In the genomic region with DNA sequence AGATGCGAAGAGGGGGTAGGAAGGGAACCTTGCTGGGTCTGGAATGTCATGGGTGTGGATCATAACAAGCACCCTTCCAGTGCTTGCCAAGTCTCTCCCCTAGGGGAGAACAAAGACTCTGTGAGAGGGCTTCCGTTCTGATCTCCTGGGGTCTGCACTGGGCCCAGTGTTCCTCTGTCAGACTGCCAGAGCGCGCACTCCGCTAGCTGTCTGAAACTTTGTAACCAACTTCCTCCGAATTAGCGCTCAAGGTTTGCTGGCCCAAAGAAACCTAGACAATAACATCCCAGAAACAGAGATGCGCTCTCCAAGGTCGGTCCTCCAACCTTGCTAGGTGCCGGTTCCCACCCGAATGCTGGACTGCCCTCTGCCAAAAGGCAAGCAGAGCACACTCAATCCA, we compare ENCODE assay signal across 8 mouse cellular contexts.
A peak's percentile ranks its signal among the peaks of the same experiment; 100 is the strongest.
DNase-seq lines count a peak whose midpoint lies in the region; ATAC-seq and TF ChIP-seq lines count a peak whose summit lies in the region.

No protein-coding gene starts in this region.

- WGBS in heart, embryonic 15.5 days = 10% methylated on average over 11 of the region's 11 CpGs
- WGBS in limb, embryonic 14.5 days = 15% methylated on average over 11 of the region's 11 CpGs

- TF ChIP-seq POLR2A in ES-Bruce4 (IDR thresholded peaks at IDR 0.05; ENCODE audit: insufficient read depth, low read length) = no peak
- no peak for TF ChIP-seq POLR2A in limb, embryonic 14.5 days (IDR thresholded peaks at IDR 0.05; ENCODE audit: borderline replicate concordance, extremely low read depth, insufficient read depth, insufficient read length)

- no peaks in the 10 kb centered on the region; the same call in 1 of the 2 replicates for H3K27me3 ChIP-seq in ES-Bruce4 (ENCODE audit: control insufficient read depth, insufficient read depth, low read length, poor library complexity, severe bottlenecking)
- peaks cover 29% of the 10 kb centered on the region for H3K27me3 ChIP-seq in heart, embryonic 15.5 days
- 0 out of 2 replicates have a peak, but pooled peaks cover 5% of the 10 kb centered on the region for H3K27me3 ChIP-seq in limb, embryonic 14.5 days (ENCODE audit: control insufficient read depth, insufficient read depth, low read length)

- ATAC-seq in heart, embryonic 15.5 days (replicated peaks; ENCODE audit: insufficient number of reproducible peaks, insufficient read depth, low FRiP score, low read depth) = no peak
- ATAC-seq in limb, embryonic 14.5 days (ENCODE audit: low FRiP score, low read depth) = no peak

- H3K4me2 ChIP-seq in heart, embryonic 15.5 days = peak overlapping the region; percentile 48
- H3K4me2 ChIP-seq in limb, embryonic 14.5 days (replicated peaks; ENCODE audit: low read depth, low read length, severe bottlenecking) = peak overlapping the region; percentile 23; the same call in 1 of the 2 replicates

- TF ChIP-seq CTCF in ES-Bruce4 (IDR thresholded peaks at IDR 0.05; ENCODE audit: low read depth, low read length) = no peak

- peak; percentile 49 for DNase-seq in embryo, embryonic 11 days
- DNase-seq in limb, embryonic 14.5 days (ENCODE audit: low spot score) = no peak
- DNase-seq in thymus, postnatal 0 days (ENCODE audit: low spot score) = peak; percentile 47
- DNase-seq in urinary bladder, adult 18-20 months (ENCODE audit: low spot score in 2 of 2) = no peak
- no peak for DNase-seq in right cerebral cortex, adult 2 months (ENCODE audit: low spot score in 2 of 2)
- DNase-seq in cerebellum, adult 11 months = no peak

- H3K4me3 ChIP-seq in ES-Bruce4 (ENCODE audit: low read depth, low read length) = no peak overlapping the region
- H3K4me3 ChIP-seq in heart, embryonic 15.5 days = peak overlapping the region; percentile 19
- H3K4me3 ChIP-seq in limb, embryonic 14.5 days (replicated peaks; ENCODE audit: low read length) = no peak overlapping the region

- no peaks in the 10 kb centered on the region for H3K9me3 ChIP-seq in ES-Bruce4 (replicated peaks; ENCODE audit: control insufficient read depth, insufficient read depth, low read length, poor library complexity, severe bottlenecking)
- no peaks in the 10 kb centered on the region for H3K9me3 ChIP-seq in heart, embryonic 15.5 days (replicated peaks)
- H3K9me3 ChIP-seq in limb, embryonic 14.5 days (ENCODE audit: control insufficient read depth, low read length) = no peaks in the 10 kb centered on the region

- no peak overlapping the region for H3K27ac ChIP-seq in ES-Bruce4 (ENCODE audit: insufficient read depth, low read length)
- no peak overlapping the region for H3K27ac ChIP-seq in heart, embryonic 15.5 days
- H3K27ac ChIP-seq in limb, embryonic 14.5 days (replicated peaks; ENCODE audit: low read depth, low read length) = no peak overlapping the region

- 0 out of 2 replicates have a peak, but pooled peaks have one; percentile 2 for TF ChIP-seq EP300 in ES-Bruce4 (IDR thresholded peaks at IDR 0.05; ENCODE audit: insufficient read depth, low read depth, low read length)

- H3K4me1 ChIP-seq in ES-Bruce4 (ENCODE audit: control insufficient read depth, insufficient read depth, low read length) = no peaks in the 10 kb centered on the region
- H3K4me1 ChIP-seq in heart, embryonic 15.5 days (replicated peaks) = peaks cover 22% of the 10 kb centered on the region
- peaks cover 22% of the 10 kb centered on the region for H3K4me1 ChIP-seq in limb, embryonic 14.5 days (ENCODE audit: control insufficient read depth, insufficient read depth, low read length)

- H3K36me3 ChIP-seq in ES-Bruce4 (ENCODE audit: control insufficient read depth, insufficient read depth, low read length, poor library complexity, severe bottlenecking) = no peaks in the 10 kb centered on the region
- H3K36me3 ChIP-seq in heart, embryonic 15.5 days = no peaks in the 10 kb centered on the region
- no peaks in the 10 kb centered on the region for H3K36me3 ChIP-seq in limb, embryonic 14.5 days (ENCODE audit: control insufficient read depth, insufficient read depth, low read length)

- no peak overlapping the region for H3K9ac ChIP-seq in ES-Bruce4 (ENCODE audit: low read depth, poor library complexity, severe bottlenecking)
- no peak overlapping the region for H3K9ac ChIP-seq in heart, embryonic 15.5 days
- H3K9ac ChIP-seq in limb, embryonic 14.5 days (ENCODE audit: low read depth, low read length, severe bottlenecking) = no peak overlapping the region

Comparison
In these comparisons a context has a peak if more than half of its experiments do, and no peak if none do; other contexts are left out.
1. DNase-seq: peak in embryo, embryonic 11 days (single experiment) and thymus, postnatal 0 days (single experiment); none in limb, embryonic 14.5 days (single experiment), urinary bladder, adult 18-20 months (0 of 2), right cerebral cortex, adult 2 months (0 of 2) and cerebellum, adult 11 months (single experiment).